Mouse (Mus musculus): Measurements from ENCODE around the gene Tex48. TPM values are rescaled to one million over a fixed set of nuclear protein-coding genes. Genes with fewer than 3 reads are reported as not detected.

The Tex48 gene
- polyA plus RNA-seq, 1 experiment = not detected

DNA sequence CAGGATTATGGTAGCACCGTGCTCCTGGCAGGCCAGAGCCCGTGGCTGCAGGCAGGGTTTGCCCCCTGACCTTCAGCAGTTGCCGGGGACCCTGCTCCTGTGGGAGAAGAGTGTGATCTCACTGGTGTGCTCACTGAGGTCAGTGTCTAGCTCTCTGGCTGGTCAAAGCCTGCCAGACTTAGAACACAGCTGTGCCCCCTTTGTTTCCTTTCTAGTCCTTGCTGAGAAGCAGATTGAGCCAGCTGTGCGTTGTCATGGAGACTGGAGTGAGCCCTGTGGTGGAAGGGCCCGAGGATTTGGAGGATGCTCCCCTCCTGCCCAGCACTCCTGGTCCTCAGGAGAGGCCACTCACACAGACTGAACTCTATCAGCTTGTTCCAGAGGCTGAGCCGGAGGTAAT, 42.1 kb downstream of the Tex48 start:
- TF ChIP-seq FLI1 (IDR thresholded peaks at IDR 0.05; ENCODE audit: low read length) (no peak), GATA1 (IDR thresholded peaks at IDR 0.05; ENCODE audit: borderline replicate concordance, low read length) (no peak)
- Histone ChIP-seq H3K27me3 (replicated peaks) (no peaks in the 10 kb centered on the region), H3K36me3 (replicated peaks; ENCODE audit: low read length) (peaks cover 41% of the 10 kb centered on the region), H3K4me3 (replicated peaks) (no peak overlapping the region), H3K4me1 (no peaks in the 10 kb centered on the region), H3K9me3 (peaks cover 9% of the 10 kb centered on the region)

DNA sequence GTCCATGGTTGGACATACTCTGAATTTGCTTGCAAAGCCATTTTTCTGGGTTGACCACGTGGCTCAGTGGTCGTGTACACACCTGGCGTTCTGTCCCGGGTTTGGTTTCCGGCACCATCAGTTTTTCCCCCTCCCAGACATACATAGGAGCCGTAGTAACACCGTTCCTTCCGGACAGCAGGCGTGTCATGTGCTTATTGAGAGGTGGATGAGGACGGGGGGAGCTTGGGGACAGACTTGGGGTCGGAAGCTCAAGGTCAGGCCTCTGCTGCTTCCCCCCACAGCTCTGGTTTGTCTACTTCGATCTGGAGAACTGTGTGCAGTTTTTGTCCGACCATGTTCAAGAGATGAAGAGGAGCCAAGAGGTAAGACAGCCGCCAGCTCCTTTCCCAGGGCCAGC, 42.6 kb downstream of the Tex48 start:
- H3K9me3 ChIP-seq = peaks cover 9% of the 10 kb centered on the region
- TF ChIP-seq GATA1 (IDR thresholded peaks at IDR 0.05; ENCODE audit: borderline replicate concordance, low read length) (no peak), FLI1 (IDR thresholded peaks at IDR 0.05; ENCODE audit: low read length) (no peak)
- H3K4me3 ChIP-seq (replicated peaks) = no peak overlapping the region
- H3K27me3 ChIP-seq (replicated peaks) = no peaks in the 10 kb centered on the region
- H3K36me3 ChIP-seq (replicated peaks; ENCODE audit: low read length) = peaks cover 41% of the 10 kb centered on the region
- no peaks in the 10 kb centered on the region for H3K4me1 ChIP-seq

DNA sequence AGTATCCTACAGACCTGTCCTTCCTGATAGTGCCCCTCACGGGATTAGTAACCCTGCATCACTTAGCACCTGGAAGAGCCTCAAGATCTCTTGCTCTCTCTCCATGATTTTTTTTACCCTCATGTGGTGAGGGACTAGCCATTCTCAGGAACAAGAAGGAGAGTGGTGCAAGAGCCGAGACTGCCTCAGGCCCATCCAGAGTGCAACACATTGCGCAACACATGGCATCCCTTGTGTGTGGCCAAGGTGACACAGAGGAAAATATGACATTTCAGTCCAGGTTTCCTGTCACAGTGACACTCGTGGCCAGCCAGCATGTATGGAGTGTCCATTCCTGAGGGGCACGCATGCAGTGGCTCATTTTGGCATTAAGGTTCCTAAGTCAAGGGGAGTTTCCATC, 49.6 kb downstream of the Tex48 start:
- peaks cover 60% of the 10 kb centered on the region for H3K36me3 ChIP-seq (replicated peaks; ENCODE audit: low read length)
- TF ChIP-seq FLI1 (IDR thresholded peaks at IDR 0.05; ENCODE audit: low read length) (no peak), GATA1 (IDR thresholded peaks at IDR 0.05; ENCODE audit: borderline replicate concordance, low read length) (no peak)
- no peaks in the 10 kb centered on the region for H3K4me1 ChIP-seq

DNA sequence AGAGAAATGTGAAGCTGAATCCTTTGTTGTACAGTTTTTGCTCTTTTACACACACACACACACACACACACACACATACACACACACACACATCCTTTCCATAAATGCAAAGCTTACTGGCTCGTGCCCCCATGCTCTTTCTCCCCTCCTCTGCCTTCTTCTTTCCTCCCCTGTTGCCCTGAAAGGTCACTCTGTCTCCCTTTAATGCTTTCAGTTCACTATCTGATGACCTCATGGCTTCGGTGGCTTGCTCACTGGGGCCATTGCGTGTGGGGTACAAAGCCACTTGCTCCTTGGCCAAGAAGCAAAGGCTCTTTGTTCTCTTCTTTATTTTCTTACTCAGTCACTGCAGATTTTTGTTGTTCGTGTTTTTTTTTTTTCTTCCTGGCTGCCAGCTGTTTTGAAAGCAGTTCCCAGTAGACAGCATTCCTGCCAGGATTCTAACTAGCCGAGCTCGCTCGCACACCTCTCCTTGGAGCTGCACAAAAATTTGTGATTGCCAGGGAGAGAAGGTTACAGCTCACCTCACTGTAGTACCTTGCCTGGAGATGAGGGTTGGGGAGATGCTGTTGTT, 51.9 kb downstream of the Tex48 start:
- H3K4me3 ChIP-seq (replicated peaks) = no peak overlapping the region
- no peaks in the 10 kb centered on the region for H3K4me1 ChIP-seq
- TF ChIP-seq GATA1 (IDR thresholded peaks at IDR 0.05; ENCODE audit: borderline replicate concordance, low read length) (no peak), FLI1 (IDR thresholded peaks at IDR 0.05; ENCODE audit: low read length) (no peak)
- peaks cover 72% of the 10 kb centered on the region for H3K36me3 ChIP-seq (replicated peaks; ENCODE audit: low read length)
- no peaks in the 10 kb centered on the region for H3K27me3 ChIP-seq (replicated peaks)
- no peaks in the 10 kb centered on the region for H3K9me3 ChIP-seq

More for the DNA sequence above, 49.6 kb downstream of the Tex48 start:
- Histone ChIP-seq H3K4me3 (replicated peaks) (peak overlapping the region; percentile 21), H3K9me3 (peaks cover 4% of the 10 kb centered on the region), H3K27me3 (replicated peaks) (no peaks in the 10 kb centered on the region)

DNA sequence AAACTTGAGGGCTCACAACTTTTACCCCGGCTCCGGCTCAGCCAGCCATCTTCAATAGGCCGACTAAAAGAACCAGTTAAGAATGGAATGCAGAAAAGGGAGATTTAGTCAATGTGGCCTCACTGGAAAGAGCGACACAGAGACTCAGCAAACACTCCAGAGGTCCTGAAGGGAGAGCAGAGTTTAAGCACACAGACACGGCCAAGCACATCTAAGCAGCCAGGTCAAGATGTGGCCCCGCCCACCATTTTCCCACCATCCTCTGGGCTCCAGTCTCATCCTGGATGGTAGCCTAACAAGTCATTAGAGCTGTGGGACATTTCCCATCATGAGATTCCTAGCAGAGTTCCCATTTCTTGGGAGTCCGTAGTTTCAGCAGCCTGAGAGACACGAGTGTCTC, 52.9 kb downstream of the Tex48 start:
- Histone ChIP-seq H3K4me1 (no peaks in the 10 kb centered on the region), H3K36me3 (replicated peaks; ENCODE audit: low read length) (peaks cover 82% of the 10 kb centered on the region), H3K4me3 (replicated peaks) (no peak overlapping the region), H3K27me3 (replicated peaks) (peaks cover 2% of the 10 kb centered on the region), H3K9me3 (no peaks in the 10 kb centered on the region)
- no peak for TF ChIP-seq FLI1 (IDR thresholded peaks at IDR 0.05; ENCODE audit: low read length)

DNA sequence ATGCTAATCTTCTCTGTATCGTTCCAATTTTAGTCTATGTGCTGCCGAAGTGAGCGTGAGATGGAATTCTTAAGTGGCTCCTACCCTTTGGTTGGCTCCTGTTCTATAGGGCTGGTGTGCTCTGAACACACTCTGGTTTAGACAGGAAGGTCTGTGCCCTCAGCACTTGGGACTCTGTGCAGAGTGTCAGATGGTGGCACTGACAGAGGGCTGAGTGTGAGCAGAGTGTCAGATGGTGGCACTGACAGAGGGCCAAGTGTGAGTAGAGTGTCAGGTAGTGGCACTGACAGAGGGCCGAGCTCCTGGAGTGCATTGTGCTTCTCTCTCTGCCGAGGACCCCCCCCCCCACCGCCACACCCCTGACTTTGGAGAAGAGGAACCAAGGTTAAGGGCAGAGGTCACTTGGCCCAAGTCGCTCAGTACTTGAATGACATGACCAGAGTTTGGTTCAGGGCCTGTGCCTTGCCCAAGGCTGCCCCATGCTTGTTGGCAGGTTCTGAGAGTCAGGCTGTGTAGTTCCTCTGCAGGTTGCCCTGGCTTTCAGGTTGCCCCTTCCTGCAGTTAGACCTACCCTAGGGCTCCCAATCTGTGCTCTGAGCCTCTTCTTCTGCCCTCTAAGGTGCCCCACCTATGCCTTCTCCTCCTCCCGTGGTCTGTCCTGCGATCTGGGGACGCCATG, 54.4 kb downstream of the Tex48 start:
- H3K9me3 ChIP-seq = no peaks in the 10 kb centered on the region
- H3K27me3 ChIP-seq (replicated peaks) = peaks cover 2% of the 10 kb centered on the region
- no peaks in the 10 kb centered on the region; the same call in 1 of the 2 replicates for H3K4me1 ChIP-seq
- TF ChIP-seq FLI1 (IDR thresholded peaks at IDR 0.05; ENCODE audit: low read length) = no peak
- no peak overlapping the region for H3K4me3 ChIP-seq (replicated peaks)
- H3K36me3 ChIP-seq (replicated peaks; ENCODE audit: low read length) = peaks cover 83% of the 10 kb centered on the region

DNA sequence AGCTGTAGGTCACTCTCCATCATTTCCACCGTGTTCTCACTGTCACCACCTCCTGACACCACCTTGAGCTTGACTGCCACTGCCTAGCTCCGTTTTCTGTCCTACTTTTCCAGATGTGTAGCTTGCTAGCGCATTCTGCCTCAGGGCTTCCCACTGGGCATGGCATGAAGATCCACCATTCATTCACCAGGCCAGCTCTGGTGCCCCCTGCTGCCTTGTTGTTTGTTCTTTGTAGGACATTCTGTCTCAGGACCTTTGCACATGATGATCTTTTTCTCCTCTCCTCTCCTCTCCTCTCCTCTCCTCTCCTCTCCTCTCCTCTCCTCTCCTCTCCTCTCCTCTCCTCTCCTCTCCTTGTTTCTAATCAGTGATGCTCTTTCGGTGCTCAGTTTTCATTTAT, 59.5 kb downstream of the Tex48 start:
- H3K36me3 ChIP-seq (replicated peaks; ENCODE audit: low read length) = peaks cover 41% of the 10 kb centered on the region
- H3K27me3 ChIP-seq (replicated peaks) = peaks cover 32% of the 10 kb centered on the region
- H3K4me1 ChIP-seq = peaks cover 43% of the 10 kb centered on the region
- H3K4me3 ChIP-seq (replicated peaks) = peak overlapping the region; percentile 60
- no peaks in the 10 kb centered on the region for H3K9me3 ChIP-seq
- TF ChIP-seq GATA1 (IDR thresholded peaks at IDR 0.05; ENCODE audit: borderline replicate concordance, low read length) = no peak
- TF ChIP-seq FLI1 (IDR thresholded peaks at IDR 0.05; ENCODE audit: low read length) = no peak

DNA sequence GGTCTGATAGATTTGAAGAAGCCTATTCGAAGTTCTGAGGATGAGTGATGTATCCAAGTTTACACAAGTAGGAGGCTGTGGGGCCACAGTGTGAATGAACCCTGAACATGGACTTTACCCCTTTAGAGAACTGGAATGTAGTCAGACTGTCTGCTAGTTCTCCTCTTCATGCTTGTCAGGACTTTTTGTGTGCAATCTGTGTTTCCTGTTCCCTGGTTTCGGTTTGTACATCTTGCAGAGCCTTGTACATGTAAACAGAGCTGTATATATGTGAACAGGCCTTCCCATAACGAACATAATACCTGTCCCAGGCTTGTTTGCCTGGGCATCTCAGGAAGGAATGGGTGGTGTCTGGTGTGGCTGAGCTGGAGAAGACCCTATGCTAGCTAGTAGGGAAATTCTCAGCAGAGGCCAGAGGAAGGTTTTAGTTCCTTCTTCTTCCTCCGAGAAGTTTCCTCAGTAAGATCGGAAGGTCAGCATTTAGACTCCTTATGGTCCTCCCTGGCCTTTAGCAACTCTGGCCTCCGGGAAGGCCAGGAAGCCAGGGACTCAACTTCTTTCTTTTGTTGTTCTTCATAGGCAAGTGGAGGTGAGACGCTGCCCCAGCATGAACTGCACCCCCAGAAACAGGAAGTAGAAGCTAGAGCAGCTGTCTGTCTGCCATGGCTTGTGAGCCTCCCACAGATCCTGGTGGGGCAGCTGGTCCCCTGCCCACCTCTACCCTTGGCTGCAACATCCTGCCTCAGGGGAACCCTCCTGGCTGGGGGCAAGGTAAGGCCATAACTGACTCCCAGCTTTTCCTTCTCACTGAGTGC, 60.2 kb downstream of the Tex48 start:
- H3K4me1 ChIP-seq = peaks cover 50% of the 10 kb centered on the region
- peaks cover 32% of the 10 kb centered on the region for H3K27me3 ChIP-seq (replicated peaks)
- peak overlapping the region; percentile 60 for H3K4me3 ChIP-seq (replicated peaks)
- no peaks in the 10 kb centered on the region for H3K9me3 ChIP-seq
- H3K36me3 ChIP-seq (replicated peaks; ENCODE audit: low read length) = peaks cover 41% of the 10 kb centered on the region
- TF ChIP-seq GATA1 (IDR thresholded peaks at IDR 0.05; ENCODE audit: borderline replicate concordance, low read length) (no peak), FLI1 (IDR thresholded peaks at IDR 0.05; ENCODE audit: low read length) (no peak)

DNA sequence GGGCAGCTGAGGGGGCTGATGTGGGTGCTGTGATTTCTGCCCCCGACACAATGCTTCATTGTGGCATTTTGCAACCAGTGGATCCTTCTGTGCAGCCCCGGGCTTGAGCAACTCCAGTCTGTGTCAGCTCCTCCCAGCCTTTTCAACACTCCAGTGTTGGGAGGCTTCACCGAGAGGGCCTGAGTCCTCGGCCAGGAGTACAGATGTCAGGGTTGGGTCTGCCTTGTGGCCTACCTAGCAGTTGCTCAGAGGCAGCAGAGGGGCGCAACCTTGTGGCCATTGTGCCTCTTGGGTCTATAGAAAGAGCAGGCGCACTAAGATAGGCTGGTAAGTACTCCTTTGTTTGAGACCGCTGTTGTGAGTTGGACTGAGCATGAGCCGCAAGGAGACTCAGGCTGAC, 62.1 kb downstream of the Tex48 start:
- TF ChIP-seq FLI1 (IDR thresholded peaks at IDR 0.05; ENCODE audit: low read length) (no peak), GATA1 (IDR thresholded peaks at IDR 0.05; ENCODE audit: borderline replicate concordance, low read length) (no peak)
- peaks cover 32% of the 10 kb centered on the region for H3K27me3 ChIP-seq (replicated peaks)
- H3K36me3 ChIP-seq (replicated peaks; ENCODE audit: low read length) = peaks cover 42% of the 10 kb centered on the region
- H3K4me3 ChIP-seq (replicated peaks) = peak overlapping the region; percentile 92
- no peaks in the 10 kb centered on the region for H3K9me3 ChIP-seq
- H3K4me1 ChIP-seq = peaks cover 62% of the 10 kb centered on the region

DNA sequence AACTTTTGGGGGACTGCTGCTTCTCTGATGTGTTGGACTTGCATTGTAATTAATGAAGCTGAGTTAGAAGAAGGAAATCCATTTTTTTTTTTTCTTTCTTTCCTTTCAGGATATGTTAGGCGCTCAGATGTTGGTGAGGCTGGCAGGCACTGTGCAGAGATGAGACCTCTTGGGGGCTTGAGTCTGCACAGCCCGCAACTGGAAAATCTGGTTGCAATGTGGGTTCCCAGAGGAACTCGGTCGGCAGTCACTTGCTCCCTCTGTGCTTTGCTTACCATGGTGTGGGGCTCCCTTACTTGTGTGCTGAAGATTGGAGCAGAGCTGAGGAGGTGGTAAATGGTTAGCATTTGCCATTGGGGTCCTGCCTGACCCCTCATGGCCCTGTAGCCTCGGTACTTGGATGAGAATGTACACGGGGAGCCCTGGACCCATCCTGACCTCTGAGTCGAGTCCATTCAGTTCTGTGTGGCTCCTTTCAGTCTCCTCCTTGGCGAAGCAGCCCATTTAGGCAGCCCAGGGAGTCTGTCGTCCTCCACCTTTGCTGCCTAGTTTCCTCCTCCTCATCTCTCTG, 63.0 kb downstream of the Tex48 start:
- H3K4me1 ChIP-seq = peaks cover 62% of the 10 kb centered on the region
- no peak for TF ChIP-seq FLI1 (IDR thresholded peaks at IDR 0.05; ENCODE audit: low read length)
- no peak for TF ChIP-seq GATA1 (IDR thresholded peaks at IDR 0.05; ENCODE audit: borderline replicate concordance, low read length)
- peaks cover 30% of the 10 kb centered on the region for H3K27me3 ChIP-seq (replicated peaks)
- no peaks in the 10 kb centered on the region for H3K9me3 ChIP-seq
- peak overlapping the region; percentile 92 for H3K4me3 ChIP-seq (replicated peaks)
- peaks cover 42% of the 10 kb centered on the region for H3K36me3 ChIP-seq (replicated peaks; ENCODE audit: low read length)
